ENCODE assay signal across 22 mouse cellular contexts in genomic region chr2:173808942-173809341, GRCm38 (mm10).
A peak's percentile ranks its signal among the peaks of the same experiment; 100 is the strongest.
DNase-seq lines count a peak whose midpoint lies in the region; ATAC-seq lines count a peak whose summit lies in the region.
"Had no signal": no experiment of that assay in that cellular context is flagged by ENCODE, and none has a peak within 500 bp of the region (broad histone marks: within the 10 kb centered on the region; RNA-seq: fewer than 3 reads in every experiment).

No protein-coding gene starts in this region.

- H3K4me3 ChIP-seq in forebrain, embryonic 11.5 days (ENCODE audit: low read depth, low read length): no peak overlapping the region
- no peak overlapping the region for H3K4me3 ChIP-seq in forebrain, embryonic 12.5 days (replicated peaks)
- H3K4me3 ChIP-seq in midbrain, embryonic 11.5 days (ENCODE audit: low read depth, low read length): no peak overlapping the region
- no peak overlapping the region for H3K4me3 ChIP-seq in midbrain, embryonic 14.5 days (replicated peaks; ENCODE audit: low read depth, low read length)
- no peak overlapping the region for H3K4me3 ChIP-seq in neural tube, embryonic 15.5 days (replicated peaks)
- H3K4me3 ChIP-seq: embryonic facial prominence, embryonic 13.5 days; gastrocnemius, adult 2 months; heart, embryonic 13.5 days; hindbrain, embryonic 12.5 days had no signal

- DNase-seq in forebrain, embryonic 11.5 days (ENCODE audit: low spot score): peak; percentile 11
- DNase-seq in midbrain, embryonic 11.5 days (ENCODE audit: low spot score, missing footprints): peak; percentile 28
- no peak for DNase-seq in midbrain, embryonic 14.5 days
- DNase-seq in kidney, postnatal 14 days: peak; percentile 51
- DNase-seq: adrenal gland, adult 8-10 months; adrenal gland, postnatal 36 days; B cell, adult 2 months; cerebellum, adult 11 months; cerebellum, adult 8-10 months; cerebellum, postnatal 14 days; gastrocnemius, adult 2 months; gastrocnemius, postnatal 25 days; heart, postnatal 36 days had no signal

- no peaks in the 10 kb centered on the region for H3K4me1 ChIP-seq in forebrain, embryonic 11.5 days (replicated peaks; ENCODE audit: control insufficient read depth, insufficient read depth, low read length)
- H3K4me1 ChIP-seq in forebrain, embryonic 12.5 days: no peaks in the 10 kb centered on the region
- H3K4me1 ChIP-seq in midbrain, embryonic 11.5 days (ENCODE audit: control insufficient read depth, insufficient read depth, low read length): no peaks in the 10 kb centered on the region
- H3K4me1 ChIP-seq in midbrain, embryonic 14.5 days (ENCODE audit: control insufficient read depth, insufficient read depth, low read length): no peaks in the 10 kb centered on the region
- no peaks in the 10 kb centered on the region for H3K4me1 ChIP-seq in neural tube, embryonic 15.5 days
- H3K4me1 ChIP-seq: embryonic facial prominence, embryonic 13.5 days; hindbrain, embryonic 12.5 days had no signal

- 89% methylated on average over 7 of the region's 7 CpGs for WGBS in forebrain, embryonic 11.5 days
- 88% methylated on average over 7 of the region's 7 CpGs for WGBS in forebrain, embryonic 12.5 days
- 82% methylated on average over 7 of the region's 7 CpGs for WGBS in midbrain, embryonic 11.5 days
- WGBS in midbrain, embryonic 14.5 days: 86% methylated on average over 7 of the region's 7 CpGs
- 87% methylated on average over 7 of the region's 7 CpGs for WGBS in neural tube, embryonic 15.5 days

- no peaks in the 10 kb centered on the region for H3K9me3 ChIP-seq in forebrain, embryonic 11.5 days (ENCODE audit: control insufficient read depth, low read length)
- H3K9me3 ChIP-seq in forebrain, embryonic 12.5 days: no peaks in the 10 kb centered on the region
- no peaks in the 10 kb centered on the region for H3K9me3 ChIP-seq in midbrain, embryonic 11.5 days (ENCODE audit: control insufficient read depth, low read length)
- no peaks in the 10 kb centered on the region for H3K9me3 ChIP-seq in midbrain, embryonic 14.5 days (ENCODE audit: control insufficient read depth, low read length)
- no peaks in the 10 kb centered on the region for H3K9me3 ChIP-seq in neural tube, embryonic 15.5 days (replicated peaks)
- H3K9me3 ChIP-seq: embryonic facial prominence, embryonic 13.5 days; heart, embryonic 13.5 days; hindbrain, embryonic 12.5 days had no signal

- no peak overlapping the region for H3K4me2 ChIP-seq in forebrain, embryonic 11.5 days (ENCODE audit: low read depth, low read length, severe bottlenecking)
- no peak overlapping the region for H3K4me2 ChIP-seq in forebrain, embryonic 12.5 days
- H3K4me2 ChIP-seq in midbrain, embryonic 11.5 days: no peak overlapping the region
- H3K4me2 ChIP-seq in midbrain, embryonic 14.5 days (ENCODE audit: low read length): no peak overlapping the region
- no peak overlapping the region for H3K4me2 ChIP-seq in neural tube, embryonic 15.5 days
- H3K4me2 ChIP-seq: embryonic facial prominence, embryonic 13.5 days; heart, embryonic 13.5 days; hindbrain, embryonic 12.5 days had no signal

- no peak overlapping the region for H3K27ac ChIP-seq in forebrain, embryonic 11.5 days (ENCODE audit: low read depth, low read length)
- H3K27ac ChIP-seq in forebrain, embryonic 12.5 days: no peak overlapping the region
- no peak overlapping the region for H3K27ac ChIP-seq in midbrain, embryonic 11.5 days (ENCODE audit: low read depth, low read length)
- H3K27ac ChIP-seq in midbrain, embryonic 14.5 days (replicated peaks; ENCODE audit: low read depth, low read length): no peak overlapping the region
- no peak overlapping the region for H3K27ac ChIP-seq in neural tube, embryonic 15.5 days (replicated peaks)
- H3K27ac ChIP-seq: embryonic facial prominence, embryonic 13.5 days; gastrocnemius, adult 2 months; heart, embryonic 13.5 days; hindbrain, embryonic 12.5 days had no signal

- no peaks in the 10 kb centered on the region for H3K27me3 ChIP-seq in forebrain, embryonic 11.5 days (ENCODE audit: control insufficient read depth, insufficient read depth, low read length)
- no peaks in the 10 kb centered on the region for H3K27me3 ChIP-seq in forebrain, embryonic 12.5 days
- H3K27me3 ChIP-seq in midbrain, embryonic 11.5 days (ENCODE audit: control insufficient read depth, insufficient read depth, low read length): no peaks in the 10 kb centered on the region
- H3K27me3 ChIP-seq in midbrain, embryonic 14.5 days (ENCODE audit: control insufficient read depth, insufficient read depth, low read length): no peaks in the 10 kb centered on the region
- H3K27me3 ChIP-seq in neural tube, embryonic 15.5 days (replicated peaks): no peaks in the 10 kb centered on the region
- H3K27me3 ChIP-seq: embryonic facial prominence, embryonic 13.5 days; heart, embryonic 13.5 days; hindbrain, embryonic 12.5 days had no signal

- no peak overlapping the region for H3K9ac ChIP-seq in forebrain, embryonic 11.5 days (ENCODE audit: low read length)
- no peak overlapping the region for H3K9ac ChIP-seq in forebrain, embryonic 12.5 days
- H3K9ac ChIP-seq in midbrain, embryonic 11.5 days (ENCODE audit: low read length): no peak overlapping the region
- no peak overlapping the region for H3K9ac ChIP-seq in midbrain, embryonic 14.5 days (replicated peaks; ENCODE audit: low read length)
- no peak overlapping the region for H3K9ac ChIP-seq in neural tube, embryonic 15.5 days (replicated peaks)
- H3K9ac ChIP-seq: embryonic facial prominence, embryonic 13.5 days; heart, embryonic 13.5 days; hindbrain, embryonic 12.5 days had no signal

- ATAC-seq in forebrain, embryonic 11.5 days (replicated peaks; ENCODE audit: low FRiP score): no peak
- no peak for ATAC-seq in forebrain, embryonic 12.5 days (ENCODE audit: low FRiP score)
- no peak for ATAC-seq in midbrain, embryonic 11.5 days (ENCODE audit: low FRiP score)
- no peak for ATAC-seq in midbrain, embryonic 14.5 days (ENCODE audit: low FRiP score, low TSS enrichment)
- ATAC-seq in neural tube, embryonic 15.5 days (ENCODE audit: low FRiP score): no peak
- no peak for ATAC-seq in cerebellum, adult (ENCODE audit: insufficient number of reproducible peaks, low FRiP score, low TSS enrichment)
- ATAC-seq: CD4-positive, CD25-positive, alpha-beta regulatory T cell, adult 4 months; forebrain, embryonic 14.5 days had no signal

- H3K36me3 ChIP-seq in forebrain, embryonic 11.5 days (ENCODE audit: control insufficient read depth, insufficient read depth, low read length): no peaks in the 10 kb centered on the region
- no peaks in the 10 kb centered on the region for H3K36me3 ChIP-seq in forebrain, embryonic 12.5 days (replicated peaks)
- H3K36me3 ChIP-seq in midbrain, embryonic 11.5 days (ENCODE audit: control insufficient read depth, insufficient read depth, low read length): no peaks in the 10 kb centered on the region
- no peaks in the 10 kb centered on the region for H3K36me3 ChIP-seq in midbrain, embryonic 14.5 days (ENCODE audit: control insufficient read depth, insufficient read depth, low read length)
- no peaks in the 10 kb centered on the region for H3K36me3 ChIP-seq in neural tube, embryonic 15.5 days
- H3K36me3 ChIP-seq: embryonic facial prominence, embryonic 13.5 days; G1E; heart, embryonic 13.5 days; hindbrain, embryonic 12.5 days had no signal
